Mouse (Mus musculus) limb, embryonic 11.5 days (tissue): ENCODE results near the gene Cxcl14. TPM values are rescaled to one million over a fixed set of nuclear protein-coding genes. Genes with fewer than 3 reads are reported as not detected.

Experiments used
- ATAC-seq: fragments of 200-750 bp; cut with Nextera tagmentation; 2 replicates; pipeline ENCODE4 v1.8.0; 2017; ENCODE audit warnings: low read depth; ENCODE audit not compliant: insufficient number of reproducible peaks, low FRiP score, low TSS enrichment
- DNase-seq: peaks from one replicate; pipeline ENCODE4 v3.0.0-alpha.2; 2015; ENCODE audit warnings: low spot score
- H3K27ac ChIP-seq: fragments of 300-500 bp; sonication (generic); replicated peaks from 2 replicates; pipeline ENCODE4 v1.5.1; 2014; ENCODE audit warnings: low read depth, mild to moderate bottlenecking, low read length
- H3K27me3 ChIP-seq: fragments of 300-500 bp; sonication (generic); 2 replicates; pipeline ENCODE4 v1.6.1; 2014; ENCODE audit warnings: mild to moderate bottlenecking, low read length, mixed read lengths; ENCODE audit not compliant: control insufficient read depth, insufficient read depth
- H3K36me3 ChIP-seq: fragments of 300-500 bp; sonication (generic); 2 replicates; pipeline ENCODE4 v1.6.1; 2014; ENCODE audit warnings: mild to moderate bottlenecking, low read length, moderate library complexity, mixed read lengths; ENCODE audit not compliant: control insufficient read depth, insufficient read depth
- H3K4me1 ChIP-seq: fragments of 300-500 bp; sonication (generic); 2 replicates; pipeline ENCODE4 v1.6.1; 2014; ENCODE audit warnings: low read length, mixed read lengths; ENCODE audit not compliant: control insufficient read depth, insufficient read depth
- H3K4me2 ChIP-seq: fragments of 300-500 bp; sonication (generic); 2 replicates; pipeline ENCODE4 v1.6.1; 2014; ENCODE audit warnings: low read depth, mild to moderate bottlenecking, moderate library complexity; ENCODE audit not compliant: severe bottlenecking
- H3K4me3 ChIP-seq: fragments of 300-500 bp; sonication (generic); 2 replicates; pipeline ENCODE4 v1.5.1; 2014; ENCODE audit warnings: low read depth, low read length
- H3K9ac ChIP-seq: fragments of 300-500 bp; sonication (generic); 2 replicates; pipeline ENCODE4 v1.6.1; 2014; ENCODE audit warnings: mild to moderate bottlenecking, low read length
- H3K9me3 ChIP-seq: fragments of 300-500 bp; sonication (generic); 2 replicates; pipeline ENCODE4 v1.6.1; 2016; ENCODE audit warnings: low read length; ENCODE audit not compliant: control insufficient read depth
- WGBS: fragments of 180-500 bp; shearing (Covaris S2); extraction: QIAGEN DNeasy Blood & Tissue Kit; methylation state at CpG from one replicate; pipeline ENCODE4 v1.1.7; 2014; 5-methylcytosine and 5-hydroxymethylcytosine counted together
- polyA plus RNA-seq: library from polyadenylated mRNA; unstranded; fragments of >200 nt; fragmentation: Nextera tagmentation; extraction: Ambion mirVana; gene quantifications from 2 replicates; pipeline ENCODE4 v1.2.1, GENCODE M21; 2014

The Cxcl14 gene
- polyA plus RNA-seq, 1 experiment from 2014 or later = 145 TPM

DNA sequence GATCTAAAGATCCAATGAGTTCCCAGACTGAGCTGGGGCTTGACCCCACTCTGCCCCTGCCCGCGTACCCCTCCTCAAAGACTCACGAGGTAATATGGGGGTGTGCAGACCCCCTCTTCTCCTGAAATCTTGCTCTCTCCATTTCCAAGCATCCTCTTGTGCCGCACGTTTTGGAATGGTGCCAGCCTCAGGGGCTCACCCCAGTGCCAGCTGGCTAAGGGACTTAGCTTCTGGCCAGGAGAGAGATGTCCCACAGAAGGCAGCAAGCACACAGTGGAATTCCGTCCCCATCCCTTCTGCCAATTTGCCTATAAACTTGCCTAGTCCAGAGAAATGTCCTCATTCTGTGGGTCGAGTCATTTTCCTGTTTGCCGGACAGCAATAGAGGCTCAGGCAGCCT lies 43.6 kb downstream of the Cxcl14 start:
- Histone ChIP-seq H3K9me3 (0 out of 2 replicates have a peak, but pooled peaks cover 2% of the 10 kb centered on the region), H3K4me2 (0 out of 2 replicates have a peak overlapping the region, but pooled peaks have one; percentile 64), H3K27ac (no peak overlapping the region), H3K9ac (no peak overlapping the region), H3K36me3 (no peaks in the 10 kb centered on the region), H3K4me3 (no peak overlapping the region; the same call in 1 of the 2 replicates), H3K4me1 (peaks cover 14% of the 10 kb centered on the region), H3K27me3 (peaks cover 98% of the 10 kb centered on the region)
- no peak for ATAC-seq
- DNase-seq = peak; percentile 29
- WGBS = 10% methylated on average over 8 of the region's 8 CpGs

DNA sequence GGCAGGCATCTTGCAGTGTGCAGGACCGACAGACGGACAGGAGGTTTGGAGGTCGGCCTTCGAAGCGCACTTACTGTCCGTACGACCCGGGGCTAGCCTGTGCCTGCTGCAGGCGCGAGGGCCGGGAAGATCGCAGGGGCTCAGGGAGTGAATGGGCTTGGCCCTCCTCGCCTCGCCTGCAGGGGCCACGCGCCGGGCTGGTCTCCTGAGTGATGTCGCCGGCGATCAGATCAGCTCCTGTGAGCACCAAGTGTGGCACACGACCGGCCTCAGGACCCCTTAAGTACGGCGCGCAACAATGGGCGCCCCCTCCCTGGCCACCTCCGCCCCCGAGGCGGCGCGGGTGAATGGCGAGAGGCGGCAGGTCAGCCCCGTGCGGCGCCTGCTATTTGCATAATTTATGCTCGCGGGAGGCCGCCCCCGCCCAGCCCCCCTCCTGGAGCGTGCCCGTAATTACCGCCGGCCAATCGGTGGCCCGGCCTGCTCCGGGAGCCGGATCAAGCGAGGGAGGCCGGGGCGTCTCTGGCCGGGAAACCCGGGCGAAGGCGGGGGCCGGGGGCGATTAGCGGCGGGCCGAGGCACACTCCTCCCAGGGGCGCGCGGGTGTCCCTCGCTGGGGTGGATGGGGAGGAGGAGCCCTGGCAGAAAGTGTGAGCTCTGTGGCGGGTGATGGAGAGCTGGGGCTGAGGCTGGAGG lies 44.3 kb downstream of the Cxcl14 start, which contains the start of gene Neurog1:
Gene Neurog1 (minus strand): TSS at position 240 of the 696 bp plus-strand sequence.
- DNase-seq (peak; percentile 66), ATAC-seq (peak; percentile 51; the same call in 1 of the 2 replicates)
- no peak within 1 kb of the TSS for H3K27ac ChIP-seq

DNA sequence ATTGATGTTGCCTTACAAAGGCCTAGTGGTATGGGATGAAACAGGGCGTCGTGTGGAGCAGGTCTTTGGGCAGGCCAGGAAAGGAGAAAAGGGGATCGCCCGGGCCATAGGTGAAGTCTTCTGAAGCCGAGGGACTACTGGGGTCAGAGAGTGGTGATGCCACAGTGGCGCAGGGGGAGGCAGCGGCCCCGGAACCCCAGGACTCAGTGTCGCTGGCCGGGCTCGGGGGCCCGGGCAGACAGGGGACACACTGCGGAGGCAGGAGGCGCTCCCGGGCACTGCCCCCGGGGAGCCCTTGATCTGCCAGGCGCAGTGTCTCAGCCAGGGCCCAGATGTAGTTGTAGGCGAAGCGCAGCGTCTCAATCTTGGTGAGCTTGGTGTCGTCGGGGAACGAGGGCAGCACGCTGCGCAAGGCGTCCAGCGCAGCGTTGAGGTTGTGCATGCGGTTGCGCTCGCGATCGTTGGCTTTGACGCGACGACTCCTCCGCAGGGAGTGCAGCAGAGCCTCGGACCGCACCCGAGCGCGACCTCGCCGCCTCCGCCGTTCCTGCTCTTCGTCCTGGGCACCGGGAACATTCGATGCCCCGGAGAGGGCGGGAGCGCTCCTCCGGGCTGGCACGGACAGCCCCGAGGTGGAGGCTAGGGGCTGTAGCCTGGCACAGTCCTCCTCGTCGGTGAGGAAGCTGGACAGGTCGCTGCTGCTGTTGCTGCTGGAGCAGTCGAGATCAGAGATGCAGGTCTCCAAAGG lies 45.0 kb downstream of the Cxcl14 start:
- H3K4me2 ChIP-seq = peak overlapping the region; percentile 64; the same call in 1 of the 2 replicates
- ATAC-seq = no peak
- DNase-seq = peak; percentile 69
- 0 out of 2 replicates have a peak, but pooled peaks cover 2% of the 10 kb centered on the region for H3K9me3 ChIP-seq
- peaks cover 14% of the 10 kb centered on the region for H3K4me1 ChIP-seq
- H3K36me3 ChIP-seq = no peaks in the 10 kb centered on the region
- H3K27me3 ChIP-seq = peaks cover 89% of the 10 kb centered on the region
- peak overlapping the region; percentile 23; the same call in 1 of the 2 replicates for H3K9ac ChIP-seq
- no peak overlapping the region for H3K27ac ChIP-seq
- H3K4me3 ChIP-seq = peak overlapping the region; percentile 35; the same call in 1 of the 2 replicates
- under 1% methylated on average over 59 of the region's 59 CpGs for WGBS

More for the DNA sequence above, 44.3 kb downstream of the Cxcl14 start, which contains the start of gene Neurog1:
- H3K36me3 ChIP-seq = no peaks in the 10 kb centered on the region
- under 1% methylated on average over 65 of the region's 65 CpGs for WGBS
- peak within 1 kb of the TSS; percentile 35 for H3K4me3 ChIP-seq
- H3K9me3 ChIP-seq = 0 out of 2 replicates have a peak, but pooled peaks cover 2% of the 10 kb centered on the region
- H3K27me3 ChIP-seq = peaks cover 96% of the 10 kb centered on the region
- H3K4me2 ChIP-seq = peak within 1 kb of the TSS; percentile 64
- peak within 1 kb of the TSS; percentile 23; the same call in 1 of the 2 replicates for H3K9ac ChIP-seq
- peaks cover 14% of the 10 kb centered on the region for H3K4me1 ChIP-seq

GRCm38 (mm10) chr13:56250551-56251161 lies 45.7 kb downstream of the Cxcl14 start:
- H3K27ac ChIP-seq = no peak overlapping the region

DNA sequence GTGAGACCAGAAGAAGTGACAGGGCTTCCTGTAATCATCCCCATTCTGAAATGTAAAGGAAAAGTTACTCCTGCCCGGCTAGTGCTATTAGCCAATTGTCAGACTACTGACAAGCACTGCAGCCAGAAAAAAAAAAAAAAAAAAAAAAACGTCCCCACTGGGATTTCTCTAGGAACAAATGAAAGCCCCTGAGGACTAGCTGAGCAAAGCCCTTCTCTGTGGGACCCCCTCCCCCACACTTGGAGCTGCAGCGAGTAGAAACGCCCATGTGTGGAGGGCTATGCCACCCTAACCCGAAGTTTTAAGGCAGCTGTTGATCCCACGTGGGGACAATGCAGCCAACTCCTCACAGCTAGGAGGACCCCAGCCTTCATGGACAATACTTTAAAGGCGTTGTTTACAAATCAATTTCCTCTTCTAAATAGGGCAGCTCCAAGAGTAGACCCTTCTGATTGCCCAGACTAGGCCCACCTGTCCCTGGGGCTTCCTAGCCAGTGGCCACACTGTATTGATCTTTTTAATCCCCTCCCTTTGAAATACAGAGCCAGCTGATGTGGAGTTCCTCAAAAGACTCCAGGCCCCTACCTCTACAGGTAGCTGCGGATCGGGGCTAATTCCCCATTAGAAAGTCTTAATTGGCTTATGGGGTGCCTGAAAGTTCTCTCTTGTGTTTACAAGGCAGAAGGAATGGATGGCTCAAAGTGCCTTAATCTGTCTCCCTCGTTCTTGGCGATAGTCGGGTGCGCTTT lies 46.6 kb downstream of the Cxcl14 start:
- no peak overlapping the region for H3K9ac ChIP-seq
- H3K9me3 ChIP-seq = 0 out of 2 replicates have a peak, but pooled peaks cover 2% of the 10 kb centered on the region
- WGBS = 2% methylated on average over 13 of the region's 13 CpGs
- peaks cover 14% of the 10 kb centered on the region for H3K4me1 ChIP-seq
- ATAC-seq = no peak
- no peaks in the 10 kb centered on the region for H3K36me3 ChIP-seq
- H3K4me3 ChIP-seq = no peak overlapping the region
- peak; percentile 37 for DNase-seq
- peaks cover 73% of the 10 kb centered on the region for H3K27me3 ChIP-seq
- no peak overlapping the region for H3K4me2 ChIP-seq
- H3K27ac ChIP-seq = no peak overlapping the region

More at GRCm38 (mm10) chr13:56250551-56251161, 45.7 kb downstream of the Cxcl14 start:
- H3K4me3 ChIP-seq = no peak overlapping the region
- H3K27me3 ChIP-seq = peaks cover 82% of the 10 kb centered on the region
- DNase-seq (peak; percentile 37), ATAC-seq (no peak)
- peaks cover 14% of the 10 kb centered on the region for H3K4me1 ChIP-seq
- 0 out of 2 replicates have a peak, but pooled peaks cover 2% of the 10 kb centered on the region for H3K9me3 ChIP-seq
- H3K4me2 ChIP-seq = no peak overlapping the region
- no peaks in the 10 kb centered on the region for H3K36me3 ChIP-seq
- 2% methylated on average over 14 of the region's 14 CpGs for WGBS
- no peak overlapping the region for H3K9ac ChIP-seq

- Histone ChIP-seq H3K9ac (no peak overlapping the region), H3K4me1 (no peaks in the 10 kb centered on the region), H3K27ac (no peak overlapping the region), H3K36me3 (no peaks in the 10 kb centered on the region), H3K4me3 (no peak overlapping the region), H3K9me3 (no peaks in the 10 kb centered on the region), H3K4me2 (no peak overlapping the region), H3K27me3 (peaks cover 8% of the 10 kb centered on the region)
- DNase-seq = no peak
- ATAC-seq = no peak
- 92% methylated on average over 5 of the region's 5 CpGs for WGBS
Observed at GRCm38 (mm10) chr13:56243104-56243503, 53.2 kb downstream of the Cxcl14 start.

DNA sequence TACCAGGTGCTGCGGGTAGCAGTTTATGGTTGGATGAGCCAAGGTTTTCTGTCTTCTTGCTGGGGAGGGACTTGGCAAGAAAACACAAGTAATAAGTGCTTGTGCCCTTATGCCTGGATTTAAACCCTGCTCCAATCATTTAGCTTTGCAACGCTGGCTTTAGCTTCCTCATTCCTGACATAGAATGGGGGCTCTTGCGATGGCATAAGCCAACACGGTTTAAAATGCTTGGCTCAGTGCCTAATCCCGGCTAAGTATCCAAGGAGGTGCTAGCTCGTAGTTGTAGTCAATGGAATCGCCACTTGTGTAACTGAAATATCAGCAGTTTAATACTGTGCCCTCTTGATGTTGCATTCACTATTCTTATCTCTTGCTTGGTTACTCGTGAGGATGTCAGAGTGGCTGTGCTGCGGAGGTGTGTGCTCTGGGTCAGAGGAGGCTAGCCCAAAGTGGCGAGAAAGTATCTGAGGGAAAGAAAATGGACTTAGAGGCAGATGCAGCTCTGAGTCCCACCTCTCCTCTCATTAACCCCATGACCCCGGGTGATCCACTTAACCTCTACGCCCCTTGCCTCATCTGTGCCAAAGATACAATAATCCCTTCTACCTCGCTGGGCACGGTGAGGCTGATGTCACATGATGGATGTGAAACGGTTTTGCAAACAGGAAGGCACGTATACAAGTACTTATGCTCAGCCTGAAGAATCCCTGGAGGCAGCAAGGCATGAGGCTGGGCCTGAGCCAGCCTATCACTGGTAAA lies 56.2 kb downstream of the Cxcl14 start:
- Histone ChIP-seq H3K9me3 (no peaks in the 10 kb centered on the region), H3K4me1 (no peaks in the 10 kb centered on the region), H3K27ac (no peak overlapping the region), H3K4me3 (no peak overlapping the region), H3K36me3 (no peaks in the 10 kb centered on the region), H3K4me2 (no peak overlapping the region), H3K9ac (no peak overlapping the region), H3K27me3 (no peaks in the 10 kb centered on the region)
- no peak for ATAC-seq
- WGBS = 62% methylated on average over 16 of the region's 16 CpGs
- DNase-seq = no peak
